Mouse (Mus musculus): Measurements from ENCODE around the gene Jam3. TPM values are rescaled to one million over a fixed set of nuclear protein-coding genes. Genes with fewer than 3 reads are reported as not detected.

Gene Jam3
- 0.87 TPM in 1 of 2 replicates, not detected in the other for polyA plus RNA-seq (2012; ENCODE audit: low replicate concordance)

DNA sequence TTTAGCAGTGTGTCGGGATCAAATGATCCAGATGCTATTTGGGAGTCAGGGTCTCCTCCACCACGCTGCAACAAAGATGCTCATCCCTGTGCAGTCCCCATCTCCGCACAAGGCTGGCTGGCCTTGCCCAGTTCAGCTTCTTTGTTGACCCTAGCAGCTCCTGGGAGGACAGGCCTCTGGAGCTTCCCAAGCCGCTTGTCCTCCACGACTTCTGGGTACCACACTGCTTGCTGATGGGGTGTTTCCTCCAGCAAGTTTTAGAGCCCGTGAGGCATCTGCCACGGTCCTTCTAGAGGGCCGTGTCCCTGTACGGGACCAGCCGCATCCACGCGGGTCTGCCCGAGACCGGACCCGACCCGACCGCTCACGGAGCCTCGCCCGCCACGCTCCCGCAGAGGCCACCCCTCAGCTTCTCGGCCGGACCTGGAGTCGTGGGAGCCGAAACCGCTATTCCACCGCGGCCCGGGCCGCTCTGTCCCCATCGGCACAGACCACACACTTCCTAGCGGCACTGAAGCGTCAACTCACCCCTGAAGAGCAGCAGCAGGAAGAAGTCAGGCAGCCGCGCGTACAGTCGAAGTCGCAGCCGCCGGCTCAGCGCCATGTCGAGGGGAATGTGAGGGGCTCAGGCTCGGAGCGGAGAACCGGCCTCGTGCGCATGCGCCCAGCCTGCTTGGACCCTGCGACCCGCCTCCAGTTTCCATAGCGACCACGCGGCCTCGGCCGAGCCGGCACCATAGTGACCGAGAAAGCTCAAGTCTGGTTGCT is at the start of gene Jam3:
Gene Jam3 (minus strand): TSS at position 659 of the 768 bp plus-strand sequence.

Other genes starting within 250 kb of the Jam3 start
- gene Gm1110, start 232.3 kb downstream of the Jam3 start, polyA plus RNA-seq (2012; ENCODE audit: low replicate concordance): 0.14 TPM in 1 of 2 replicates, not detected in the other
- gene Acad8, start 155.9 kb downstream of the Jam3 start, polyA plus RNA-seq (2012; ENCODE audit: low replicate concordance): 0.25 and 0.46 TPM in 2 replicates
- gene Thyn1, start 155.7 kb downstream of the Jam3 start, polyA plus RNA-seq (2012; ENCODE audit: low replicate concordance): 0.41 and 3.7 TPM in 2 replicates
- gene Vps26b, start 125.4 kb downstream of the Jam3 start, polyA plus RNA-seq (2012; ENCODE audit: low replicate concordance): 33.8 and 38.3 TPM in 2 replicates
- 2.1 and 6.2 TPM in 2 replicates for gene Ncapd3, start 125.2 kb downstream of the Jam3 start, polyA plus RNA-seq (2012; ENCODE audit: low replicate concordance)
- gene Igsf9b, start 143.8 kb upstream of the Jam3 start, polyA plus RNA-seq (2012; ENCODE audit: low replicate concordance): 0.36 and 0.66 TPM in 2 replicates
- not detected in 2 replicates for gene Spata19, start 241.4 kb upstream of the Jam3 start, polyA plus RNA-seq (2012; ENCODE audit: low replicate concordance)